Mouse (Mus musculus): ENCODE results near the gene Ptprf. TPM values are rescaled to one million over a fixed set of nuclear protein-coding genes. Genes with fewer than 3 reads are reported as not detected.

Ptprf gene
- total RNA-seq, 2 experiments from 2014 or later, result 69.8 to 73.0 TPM

DNA sequence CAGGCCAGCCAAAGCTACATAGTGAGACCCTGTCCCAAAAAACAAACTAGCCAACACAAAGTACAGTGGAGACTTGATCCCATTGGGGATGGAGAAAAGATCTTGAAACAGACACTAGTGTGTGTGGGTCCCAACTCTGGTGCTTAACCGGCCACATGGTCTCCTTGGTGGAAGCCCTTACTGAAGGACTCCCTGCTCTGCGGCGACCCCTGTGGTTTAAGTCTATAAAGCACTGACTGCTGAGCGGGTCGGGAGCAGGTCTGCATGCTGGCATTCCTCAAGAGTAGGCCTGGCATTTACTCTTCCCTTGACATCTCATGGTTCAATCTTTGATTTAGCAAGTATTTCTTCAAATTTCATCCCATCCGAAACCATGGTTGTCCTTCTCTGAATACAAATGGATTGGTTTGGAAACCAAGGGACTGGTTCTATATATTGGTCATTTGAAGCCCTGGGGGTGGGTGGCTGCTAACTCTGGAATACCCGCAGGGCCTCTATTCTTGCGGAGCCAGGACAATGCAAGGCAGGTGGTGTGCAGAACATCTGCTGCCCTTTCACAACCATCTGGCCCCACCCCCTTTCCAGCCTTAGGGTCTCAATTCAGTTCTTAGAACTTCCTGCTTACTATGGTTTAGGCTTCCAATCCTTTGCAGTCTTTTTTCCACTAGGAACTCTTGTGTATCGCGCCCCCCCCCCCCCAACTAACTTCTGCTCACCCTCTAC lies 84.1 kb downstream of the Ptprf start:
- peak; percentile 44 for TF ChIP-seq CTCF (conservative IDR thresholded peaks at IDR 0.05)
- no peak for DNase-seq (ENCODE audit: low spot score in 2 of 2)
- H3K27ac ChIP-seq, result no peak overlapping the region
- H3K4me3 ChIP-seq, result no peak overlapping the region

DNA sequence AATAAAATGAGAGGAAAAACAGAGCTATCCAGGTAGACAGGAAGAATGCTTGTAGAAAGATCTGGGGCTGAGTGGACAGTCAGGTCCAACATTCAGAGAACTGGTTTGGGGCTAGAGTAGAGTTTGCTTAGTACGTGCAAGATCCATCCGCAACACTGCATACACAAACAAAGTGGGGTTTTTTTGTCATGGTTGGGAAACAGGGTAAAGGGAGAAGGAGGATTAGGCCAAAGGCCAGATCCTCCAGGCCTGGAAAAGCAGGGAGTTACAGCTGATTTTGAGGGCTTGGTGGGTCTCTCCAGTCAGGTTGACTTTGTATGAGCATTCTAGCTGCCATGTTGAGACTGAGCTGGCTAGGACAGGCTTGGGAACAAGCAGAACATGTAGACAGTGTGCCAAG lies 85.3 kb downstream of the Ptprf start:
- Histone ChIP-seq H3K4me3 (no peak overlapping the region), H3K27ac (no peak overlapping the region)
- no peak for DNase-seq (ENCODE audit: low spot score in 2 of 2)
- no peak for TF ChIP-seq CTCF (conservative IDR thresholded peaks at IDR 0.05)

DNA sequence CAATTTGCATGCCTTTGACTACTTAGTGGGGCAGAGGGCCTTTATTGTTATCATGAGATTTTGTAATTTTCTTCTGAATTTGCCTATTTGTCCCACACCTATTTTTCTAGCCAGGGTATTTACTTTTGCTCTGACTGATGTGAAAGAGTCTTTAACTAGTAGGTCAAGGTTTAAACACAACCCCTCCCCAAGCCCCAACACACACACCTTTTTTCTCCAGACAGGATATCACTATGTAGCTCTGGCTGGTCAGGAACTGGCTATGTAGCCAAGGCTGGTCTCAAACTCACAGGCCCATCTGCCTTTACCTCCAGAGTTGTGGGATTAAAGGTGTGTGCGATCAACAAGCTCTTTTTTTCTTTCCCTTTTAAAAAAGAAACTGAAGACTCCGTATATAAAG lies 92.1 kb downstream of the Ptprf start:
- Histone ChIP-seq H3K4me3 (no peak overlapping the region), H3K27ac (no peak overlapping the region)
- no peak for TF ChIP-seq CTCF (conservative IDR thresholded peaks at IDR 0.05)
- no peak for DNase-seq (ENCODE audit: low spot score in 2 of 2)

DNA sequence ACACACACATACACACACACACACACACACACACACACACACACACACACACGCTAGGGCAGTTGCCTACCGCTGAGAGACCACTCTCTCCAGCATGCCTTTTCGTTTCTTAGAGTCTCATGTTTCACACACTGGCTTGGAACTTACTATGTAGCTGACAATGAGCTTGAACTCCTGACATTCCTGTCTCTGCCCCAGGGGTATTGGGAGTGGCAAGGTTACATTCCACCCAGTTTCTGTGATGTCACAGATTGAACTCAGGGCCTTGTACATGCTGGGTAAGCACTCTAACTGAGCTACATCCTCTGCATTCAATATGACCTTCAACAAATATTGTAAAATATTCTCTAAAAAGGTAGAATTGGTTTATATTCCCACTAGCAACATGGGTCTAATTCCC lies 92.6 kb downstream of the Ptprf start:
- DNase-seq (ENCODE audit: low spot score in 2 of 2), result no peak
- H3K27ac ChIP-seq, result no peak overlapping the region

DNA sequence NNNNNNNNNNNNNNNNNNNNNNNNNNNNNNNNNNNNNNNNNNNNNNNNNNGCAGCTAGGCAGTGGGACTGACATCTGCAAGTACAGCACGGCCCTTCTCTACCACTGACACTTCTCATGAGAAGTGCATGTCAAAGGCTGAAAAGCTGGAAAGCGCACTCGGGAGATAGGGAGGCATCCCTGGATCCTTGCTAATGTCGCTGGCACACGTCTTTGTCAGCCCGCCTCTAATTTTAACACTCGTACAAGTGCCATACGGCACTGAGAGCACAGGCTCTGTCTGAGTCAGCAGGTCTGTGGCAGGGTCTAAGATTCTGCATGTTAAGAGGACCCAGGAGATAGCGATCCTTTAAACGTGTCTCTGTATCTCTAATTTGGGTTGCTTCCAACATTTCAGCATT lies 95.0 kb downstream of the Ptprf start:
- TF ChIP-seq CTCF (conservative IDR thresholded peaks at IDR 0.05), result no peak
- Histone ChIP-seq H3K27ac (no peak overlapping the region), H3K4me3 (no peak overlapping the region)
- no peak for DNase-seq (ENCODE audit: low spot score in 2 of 2)

More for the DNA sequence above, 92.6 kb downstream of the Ptprf start:
- no peak for TF ChIP-seq CTCF (conservative IDR thresholded peaks at IDR 0.05)
- no peak overlapping the region for H3K4me3 ChIP-seq

DNA sequence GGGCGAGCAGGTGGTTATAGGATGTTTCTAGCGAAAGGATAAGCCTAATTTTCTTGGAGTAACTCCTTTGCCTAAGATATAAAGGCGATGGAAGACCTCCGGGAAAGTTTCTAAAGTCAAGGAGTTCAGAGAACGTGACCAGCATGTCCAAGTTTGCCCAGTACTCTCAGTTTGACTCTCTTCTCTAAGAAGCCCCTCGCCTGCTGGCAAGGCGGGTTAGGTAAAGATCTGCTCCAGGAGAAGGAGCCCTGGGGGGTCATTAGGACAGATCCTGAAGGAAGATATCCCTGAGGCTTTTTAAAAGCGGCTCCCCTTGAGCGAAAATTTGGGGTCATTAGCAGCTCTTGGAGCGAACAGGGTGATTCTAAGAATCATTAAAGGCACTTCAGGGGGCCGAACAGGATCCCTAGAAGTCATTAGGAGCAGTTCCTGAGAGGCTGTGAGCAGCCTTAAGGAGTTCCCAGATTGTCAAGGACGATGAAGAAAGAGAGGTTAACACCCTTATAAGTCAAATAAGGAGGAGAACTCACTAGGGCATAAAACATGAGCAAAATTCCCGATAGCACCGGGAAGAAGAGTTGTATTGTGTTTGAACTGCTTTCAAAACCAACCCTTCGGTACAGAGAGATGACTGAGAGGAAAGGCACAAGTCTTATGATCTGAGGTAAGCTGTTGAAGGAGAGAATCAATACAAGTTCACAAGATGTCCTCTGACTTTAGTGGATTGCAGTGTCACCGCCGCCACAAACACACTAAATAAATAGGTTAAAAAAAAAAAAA lies 110.7 kb downstream of the Ptprf start:
- Histone ChIP-seq H3K4me3 (peak overlapping the region; percentile 87), H3K27ac (peak overlapping the region; percentile 99)
- TF ChIP-seq CTCF (conservative IDR thresholded peaks at IDR 0.05), result no peak
- DNase-seq (ENCODE audit: low spot score in 2 of 2), result no peak

DNA sequence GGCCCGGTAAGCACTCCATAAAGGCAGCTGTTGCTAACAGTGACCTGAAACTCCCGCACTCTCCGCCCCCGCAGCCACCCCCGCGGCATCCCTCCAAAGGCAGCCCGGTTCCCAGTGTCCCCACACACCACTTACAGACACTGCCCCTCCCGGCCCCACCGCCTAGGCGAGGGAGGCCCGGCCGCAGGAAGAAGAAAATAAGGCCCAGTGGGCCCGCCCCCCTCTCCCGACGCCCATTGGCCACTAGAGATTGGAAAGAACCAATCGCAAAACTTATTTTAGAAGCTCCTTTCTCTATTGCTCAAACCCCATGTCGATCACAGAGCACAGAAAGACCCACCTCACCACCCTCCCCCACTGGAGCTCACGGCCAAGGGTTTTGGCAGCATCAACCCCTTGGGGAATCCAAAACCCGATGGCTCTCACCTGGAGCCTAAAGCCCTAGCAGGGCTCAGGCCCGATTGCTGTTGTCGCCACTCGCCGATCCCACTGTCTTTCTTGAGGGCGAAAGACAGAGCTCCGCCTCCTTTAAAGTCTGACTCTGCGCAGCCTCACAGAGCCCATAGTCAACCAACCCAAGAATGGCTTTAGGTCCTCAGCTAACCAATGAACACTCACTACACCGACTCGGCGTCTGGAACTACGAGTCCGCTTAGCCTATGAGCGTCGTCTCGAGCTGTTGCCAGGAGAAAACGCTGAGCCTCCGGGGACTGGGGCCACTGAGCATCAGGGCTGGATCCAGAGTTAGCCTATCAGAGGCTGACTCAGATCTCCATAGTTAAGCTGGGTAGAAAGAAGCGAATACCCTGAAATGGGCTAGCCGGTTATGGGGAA lies 111.5 kb downstream of the Ptprf start, which contains the start of gene Kdm4a:
TSS of gene Kdm4a (minus strand) at position 577 of the 834 bp plus-strand sequence.
- Histone ChIP-seq H3K27ac (peak within 1 kb of the TSS; percentile 99), H3K4me3 (peak within 1 kb of the TSS; percentile 87)
- TF ChIP-seq CTCF (conservative IDR thresholded peaks at IDR 0.05), result no peak
- DNase-seq (ENCODE audit: low spot score in 2 of 2), result peak; percentile 89 to 97

DNA sequence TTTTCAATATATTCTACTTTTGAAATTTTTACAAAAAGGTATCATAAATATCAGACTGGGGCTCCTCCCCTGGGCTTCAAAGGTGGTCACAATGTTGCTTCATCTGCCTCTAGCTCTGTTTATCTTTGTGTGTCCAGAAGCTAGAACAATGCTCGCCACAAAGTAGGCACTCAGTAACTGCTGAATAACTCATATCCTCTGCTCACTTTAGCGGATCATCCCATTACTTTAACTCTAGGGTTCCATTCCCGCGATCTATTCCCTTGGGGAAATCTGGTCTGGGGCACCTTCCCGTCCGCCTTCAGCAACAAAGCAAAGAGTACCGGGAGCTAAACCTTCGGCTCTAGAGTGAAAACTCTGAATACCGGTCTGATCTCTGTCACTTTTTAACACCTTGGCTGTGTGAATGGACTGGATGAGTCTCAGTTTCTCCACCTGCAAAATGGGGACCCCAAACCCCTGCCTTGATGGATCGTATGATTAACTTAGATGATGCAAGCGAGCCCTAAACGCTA lies 112.2 kb downstream of the Ptprf start:
- peak overlapping the region; percentile 99 for H3K27ac ChIP-seq
- DNase-seq (ENCODE audit: low spot score in 2 of 2), result no peak
- no peak for TF ChIP-seq CTCF (conservative IDR thresholded peaks at IDR 0.05)
- H3K4me3 ChIP-seq, result peak overlapping the region; percentile 87

DNA sequence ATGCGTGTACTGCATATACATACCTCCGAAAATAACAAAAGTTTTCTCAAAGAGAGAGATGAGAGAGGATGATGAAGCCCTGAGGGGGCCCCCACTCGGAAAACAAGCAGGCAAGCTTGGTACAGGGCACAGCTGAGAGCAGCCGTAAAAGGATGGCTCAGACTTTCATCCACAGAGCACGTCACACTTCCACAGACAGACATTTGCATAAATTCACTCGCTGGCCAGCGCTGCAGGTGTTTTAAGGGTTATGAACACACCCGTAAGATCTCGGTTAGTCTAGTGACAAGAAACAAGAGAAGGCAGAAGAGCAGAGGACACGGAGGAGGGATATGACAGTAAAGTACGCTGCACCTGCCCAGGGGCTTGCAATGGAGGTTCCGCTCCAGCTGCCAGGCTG lies 118.7 kb downstream of the Ptprf start:
- H3K27ac ChIP-seq, result no peak overlapping the region
- no peak overlapping the region for H3K4me3 ChIP-seq
- DNase-seq (ENCODE audit: low spot score in 2 of 2), result no peak
- TF ChIP-seq CTCF (conservative IDR thresholded peaks at IDR 0.05), result no peak

DNA sequence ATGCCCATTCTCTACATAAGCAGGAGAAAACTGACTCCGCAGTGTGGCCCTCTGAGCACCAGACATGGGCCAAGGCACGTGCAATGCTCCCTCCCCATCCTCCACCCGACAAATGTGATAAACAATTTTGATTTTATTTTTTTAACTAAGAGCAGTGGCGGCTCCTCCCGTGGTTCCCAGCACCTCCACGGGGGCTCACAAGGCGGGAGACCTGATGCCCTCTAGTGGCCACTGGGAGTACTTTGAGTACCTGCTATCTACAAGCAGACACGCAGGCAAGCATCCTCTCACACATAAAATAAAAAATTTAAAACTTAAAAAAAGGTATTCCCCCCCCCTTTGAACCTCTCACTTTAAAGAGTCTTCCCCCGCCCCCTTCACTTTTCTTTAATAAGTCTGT lies 120.2 kb downstream of the Ptprf start:
- Histone ChIP-seq H3K4me3 (no peak overlapping the region), H3K27ac (no peak overlapping the region)
- DNase-seq (ENCODE audit: low spot score in 2 of 2), result peak in 1 of 2 experiments; percentile 4
- TF ChIP-seq CTCF (conservative IDR thresholded peaks at IDR 0.05), result peak; percentile 69

DNA sequence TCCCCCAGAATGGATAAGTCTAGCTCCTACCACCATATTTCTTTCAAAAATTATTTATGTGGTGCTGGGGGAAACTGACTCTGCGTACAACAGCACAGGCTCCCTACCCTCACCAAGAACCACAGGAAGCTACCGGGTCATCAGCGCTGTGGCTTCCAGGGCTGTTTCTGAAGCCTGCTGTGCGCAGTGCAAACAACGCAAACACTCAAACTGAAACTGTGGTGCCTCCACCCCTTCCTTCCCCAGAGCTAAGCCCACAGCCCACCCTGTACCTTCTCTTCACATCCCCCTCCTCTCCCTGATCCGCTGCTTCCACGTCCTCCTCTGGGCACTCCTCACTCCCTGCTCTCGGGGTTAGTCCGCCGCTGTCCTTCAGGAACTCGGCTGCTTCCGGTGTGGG lies 129.1 kb downstream of the Ptprf start:
- DNase-seq (ENCODE audit: low spot score in 2 of 2), result no peak
- TF ChIP-seq CTCF (conservative IDR thresholded peaks at IDR 0.05), result no peak
- Histone ChIP-seq H3K27ac (no peak overlapping the region), H3K4me3 (no peak overlapping the region)

Small RNAs within 50 kb of the gene (microRNA-seq; reads per million reads assigned to microRNA genes)
- 0 to 0.32 reads per million in 2 experiments for gene Mir7226

Other genes starting within 250 kb of the Ptprf start
- 10 to 100 TPM; 41.9 to 42.1 TPM for gene St3gal3, start 156.5 kb downstream of the Ptprf start, total RNA-seq (2021)
- 10 to 100 TPM; 48.8 to 50.1 TPM for gene Kdm4a, start 111.4 kb downstream of the Ptprf start, total RNA-seq (2021)
- 10 to 100 TPM; 41.7 to 46.9 TPM for gene Szt2, start 117.9 kb upstream of the Ptprf start, total RNA-seq (2021)
- gene Med8, start 117.9 kb upstream of the Ptprf start, total RNA-seq (2021), result 10 to 100 TPM; 56.4 to 56.6 TPM
- gene Elovl1, start 136.7 kb upstream of the Ptprf start, total RNA-seq (2021), result 10 to 100 TPM; 20.8 to 22.9 TPM
- 1 to 10 TPM; 1.1 to 1.3 TPM for gene Cdc20, start 145.9 kb upstream of the Ptprf start, total RNA-seq (2021)
- gene Mpl, start 166.1 kb upstream of the Ptprf start, total RNA-seq (2021), result under 1 TPM in 1 of 2 experiments, not detected in 1; 0.20 TPM
- gene Tie1, start 198.7 kb upstream of the Ptprf start, total RNA-seq (2021), result 1 to 10 TPM; 7.0 to 9.3 TPM
- gene 2610528J11Rik, start 235.6 kb upstream of the Ptprf start, total RNA-seq (2021), result not detected

All from layer of hippocampus, adult 2 months (tissue).